Mouse (Mus musculus): ENCODE data around the gene Slc41a1. TPM values are rescaled to one million over a fixed set of nuclear protein-coding genes. Genes with fewer than 3 reads are reported as not detected.

Gene Slc41a1
- total and polyA plus RNA-seq, 2 experiments: 1.5 to 5.8 TPM

DNA sequence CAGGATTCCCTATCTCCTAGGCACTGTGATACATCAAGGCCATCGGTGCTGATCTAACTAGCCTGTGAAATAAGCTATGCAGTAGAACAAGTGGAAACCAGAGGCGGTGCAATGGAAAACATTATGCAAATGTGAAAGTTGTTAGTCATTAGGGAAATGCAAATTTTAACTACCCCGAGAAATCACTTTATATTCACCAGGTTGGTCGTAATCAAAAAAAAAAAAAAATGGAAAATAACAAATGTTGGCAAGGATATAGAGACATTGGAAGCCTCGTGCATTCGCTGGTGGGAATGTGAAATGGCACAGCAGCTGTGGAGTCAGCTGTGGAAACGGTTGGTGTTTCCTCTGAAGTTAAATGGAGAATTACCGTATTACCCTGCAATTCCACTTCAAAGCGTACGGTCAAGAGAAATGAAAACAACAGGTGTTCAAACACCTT lies 6.4 kb upstream of the Slc41a1 start:
- Histone ChIP-seq H3K9ac (ENCODE audit: low read depth, low read length) (no peak overlapping the region), H3K27me3 (ENCODE audit: control insufficient read depth, insufficient read depth, low read length) (no peaks in the 10 kb centered on the region), H3K4me3 (ENCODE audit: insufficient read depth, low read depth, low read length) (no peak overlapping the region), H3K27ac (replicated peaks; ENCODE audit: insufficient read depth, low read depth, low read length) (no peak overlapping the region), H3K36me3 (ENCODE audit: control insufficient read depth, insufficient read depth, low read length) (peaks cover 17% of the 10 kb centered on the region), H3K79me2 (ENCODE audit: control insufficient read depth, insufficient read depth, low read length) (no peaks in the 10 kb centered on the region), H3K4me1 (ENCODE audit: control insufficient read depth, insufficient read depth, low read length) (no peaks in the 10 kb centered on the region)
- 89% methylated on average over 10 of the region's 10 CpGs for WGBS
- no peak for DNase-seq (ENCODE audit: extremely low read depth, low read depth, low spot score)
- TF ChIP-seq CTCF (IDR thresholded peaks at IDR 0.05; ENCODE audit: low read depth, low read length) (no peak), POLR2A (IDR thresholded peaks at IDR 0.05; ENCODE audit: extremely low read depth, insufficient read depth, low read length) (no peak)

DNA sequence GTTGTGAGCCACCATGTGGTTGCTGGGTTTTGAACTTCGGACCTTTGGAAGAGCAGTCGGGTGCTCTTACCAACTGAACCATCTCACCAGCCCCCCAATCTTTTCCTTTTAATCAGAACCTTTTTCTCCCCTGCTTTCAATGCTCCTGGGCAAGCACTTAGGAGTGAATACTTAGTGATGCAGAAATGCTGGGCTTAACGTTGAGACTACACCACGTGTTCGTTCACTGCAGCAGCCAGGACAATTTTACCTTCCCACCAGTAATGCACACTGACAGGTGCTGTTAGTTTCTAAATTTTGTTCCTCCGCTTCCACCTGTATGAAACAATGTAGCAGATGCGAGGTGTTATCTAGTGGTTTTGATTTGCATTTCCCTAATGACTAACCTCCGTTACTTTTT lies 5.0 kb upstream of the Slc41a1 start:
- 86% methylated on average over 8 of the region's 8 CpGs for WGBS
- Histone ChIP-seq H3K4me1 (ENCODE audit: control insufficient read depth, insufficient read depth, low read length) (peaks cover 4% of the 10 kb centered on the region), H3K9ac (ENCODE audit: low read depth, low read length) (no peak overlapping the region), H3K27ac (replicated peaks; ENCODE audit: insufficient read depth, low read depth, low read length) (no peak overlapping the region), H3K4me3 (ENCODE audit: insufficient read depth, low read depth, low read length) (no peak overlapping the region), H3K36me3 (ENCODE audit: control insufficient read depth, insufficient read depth, low read length) (peaks cover 10% of the 10 kb centered on the region), H3K79me2 (ENCODE audit: control insufficient read depth, insufficient read depth, low read length) (no peaks in the 10 kb centered on the region), H3K27me3 (ENCODE audit: control insufficient read depth, insufficient read depth, low read length) (no peaks in the 10 kb centered on the region)
- TF ChIP-seq POLR2A (IDR thresholded peaks at IDR 0.05; ENCODE audit: extremely low read depth, insufficient read depth, low read length): no peak
- no peak for TF ChIP-seq CTCF (IDR thresholded peaks at IDR 0.05; ENCODE audit: low read depth, low read length)
- no peak for DNase-seq (ENCODE audit: extremely low read depth, low read depth, low spot score)

DNA sequence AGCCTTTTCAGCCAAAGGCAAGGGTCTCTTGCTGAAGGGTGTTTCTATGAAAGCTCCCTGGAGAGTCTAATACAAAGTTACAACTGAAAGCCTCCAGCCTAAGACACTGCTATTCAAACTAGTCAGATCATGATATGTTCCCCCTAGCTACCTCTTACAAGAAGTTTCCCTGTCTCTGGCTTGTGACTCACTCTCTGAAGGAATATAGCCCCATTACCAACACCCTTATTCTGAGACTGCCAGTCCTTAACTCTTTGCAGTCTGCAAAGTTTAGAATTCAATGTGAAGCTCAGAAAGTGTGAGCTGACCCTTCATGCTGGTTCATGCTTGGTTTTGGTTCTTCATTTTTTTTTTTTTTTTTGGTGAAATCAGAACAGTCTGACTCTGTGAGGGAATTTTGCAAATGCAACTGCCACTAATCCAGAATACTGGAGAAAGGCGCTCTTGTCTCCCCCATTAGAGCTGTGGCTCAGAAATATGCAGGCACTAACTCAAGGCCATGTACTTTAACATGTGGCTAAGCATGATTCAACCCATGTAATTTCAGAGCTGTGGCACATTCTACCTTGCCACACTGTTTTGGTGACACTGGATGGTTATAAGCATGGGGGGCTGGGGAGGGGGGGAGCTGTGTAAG lies 4.3 kb upstream of the Slc41a1 start:
- peaks cover 6% of the 10 kb centered on the region for H3K36me3 ChIP-seq (ENCODE audit: control insufficient read depth, insufficient read depth, low read length)
- no peaks in the 10 kb centered on the region for H3K79me2 ChIP-seq (ENCODE audit: control insufficient read depth, insufficient read depth, low read length)
- H3K4me3 ChIP-seq (ENCODE audit: insufficient read depth, low read depth, low read length): no peak overlapping the region
- H3K9ac ChIP-seq (ENCODE audit: low read depth, low read length): no peak overlapping the region
- no peak for TF ChIP-seq POLR2A (IDR thresholded peaks at IDR 0.05; ENCODE audit: extremely low read depth, insufficient read depth, low read length)
- no peak for TF ChIP-seq CTCF (IDR thresholded peaks at IDR 0.05; ENCODE audit: low read depth, low read length)
- DNase-seq (ENCODE audit: extremely low read depth, low read depth, low spot score): no peak
- WGBS: 97% methylated on average over 1 of the region's 1 CpGs
- no peak overlapping the region for H3K27ac ChIP-seq (replicated peaks; ENCODE audit: insufficient read depth, low read depth, low read length)
- peaks cover 5% of the 10 kb centered on the region for H3K4me1 ChIP-seq (ENCODE audit: control insufficient read depth, insufficient read depth, low read length)
- no peaks in the 10 kb centered on the region for H3K27me3 ChIP-seq (ENCODE audit: control insufficient read depth, insufficient read depth, low read length)

DNA sequence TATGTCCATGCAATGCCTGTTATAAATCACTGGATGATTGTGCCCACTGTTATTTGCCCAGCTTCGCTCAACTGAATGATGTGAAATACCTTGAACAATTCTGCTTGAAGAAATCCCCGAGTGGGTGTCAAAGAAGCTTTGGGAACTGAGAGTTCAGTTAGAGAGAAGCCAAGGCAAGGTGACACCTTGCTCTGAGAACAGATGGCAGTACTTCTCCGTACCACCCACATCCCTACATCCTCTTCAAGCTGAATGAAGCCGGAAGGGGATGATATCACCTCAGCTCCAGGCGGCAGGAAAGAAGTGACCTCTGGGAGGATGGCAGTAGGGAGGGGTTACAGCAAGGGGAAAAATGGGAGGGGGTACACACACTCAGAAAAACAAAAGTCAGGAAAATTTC lies 3.7 kb upstream of the Slc41a1 start:
- no peak for DNase-seq (ENCODE audit: extremely low read depth, low read depth, low spot score)
- 82% methylated on average over 5 of the region's 5 CpGs for WGBS
- TF ChIP-seq CTCF (IDR thresholded peaks at IDR 0.05; ENCODE audit: low read depth, low read length) (no peak), POLR2A (IDR thresholded peaks at IDR 0.05; ENCODE audit: extremely low read depth, insufficient read depth, low read length) (no peak)

DNA sequence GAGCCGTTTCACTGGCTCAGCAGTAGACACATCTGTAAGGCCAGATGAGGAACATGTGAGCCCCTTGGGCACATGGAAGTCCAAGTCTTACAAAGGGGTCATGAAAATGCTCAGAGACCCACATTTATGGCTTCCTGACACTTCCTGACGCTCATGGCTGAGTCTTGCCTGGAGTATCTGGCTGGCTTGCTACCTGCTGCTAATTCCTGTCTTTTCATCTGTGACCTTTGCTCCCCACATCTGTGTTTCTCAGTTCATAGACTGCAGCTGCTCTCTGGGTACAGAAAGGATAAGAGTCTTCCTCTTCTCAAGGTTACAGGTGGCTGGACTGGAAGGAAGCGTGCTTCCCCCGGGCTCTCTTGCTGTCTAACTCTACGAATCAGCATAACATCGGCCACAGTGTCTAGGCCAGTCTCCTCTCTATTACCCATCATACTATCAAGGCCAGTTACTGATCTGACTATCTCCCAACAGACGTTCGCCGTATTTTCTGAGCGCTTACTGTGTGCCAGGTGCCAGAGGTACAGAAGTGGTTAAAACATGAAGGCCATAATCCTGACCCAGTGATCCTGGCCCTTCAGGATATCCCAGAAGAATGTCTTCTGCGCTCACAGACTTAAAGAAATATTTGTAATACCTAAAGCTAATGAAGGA lies 2.6 kb upstream of the Slc41a1 start:
- Histone ChIP-seq H3K79me2 (ENCODE audit: control insufficient read depth, insufficient read depth, low read length) (no peaks in the 10 kb centered on the region), H3K4me3 (ENCODE audit: insufficient read depth, low read depth, low read length) (no peak overlapping the region), H3K27me3 (ENCODE audit: control insufficient read depth, insufficient read depth, low read length) (no peaks in the 10 kb centered on the region), H3K27ac (replicated peaks; ENCODE audit: insufficient read depth, low read depth, low read length) (no peak overlapping the region), H3K36me3 (ENCODE audit: control insufficient read depth, insufficient read depth, low read length) (peaks cover 4% of the 10 kb centered on the region), H3K4me1 (ENCODE audit: control insufficient read depth, insufficient read depth, low read length) (peaks cover 11% of the 10 kb centered on the region), H3K9ac (ENCODE audit: low read depth, low read length) (no peak overlapping the region)
- TF ChIP-seq POLR2A (IDR thresholded peaks at IDR 0.05; ENCODE audit: extremely low read depth, insufficient read depth, low read length) (no peak), CTCF (IDR thresholded peaks at IDR 0.05; ENCODE audit: low read depth, low read length) (no peak)
- peak; percentile 53 for DNase-seq (ENCODE audit: extremely low read depth, low read depth, low spot score)
- 86% methylated on average over 11 of the region's 11 CpGs for WGBS

More for the DNA sequence above, 3.7 kb upstream of the Slc41a1 start:
- H3K9ac ChIP-seq (ENCODE audit: low read depth, low read length): no peak overlapping the region
- no peaks in the 10 kb centered on the region for H3K27me3 ChIP-seq (ENCODE audit: control insufficient read depth, insufficient read depth, low read length)
- H3K4me1 ChIP-seq (ENCODE audit: control insufficient read depth, insufficient read depth, low read length): peaks cover 8% of the 10 kb centered on the region
- H3K36me3 ChIP-seq (ENCODE audit: control insufficient read depth, insufficient read depth, low read length): peaks cover 6% of the 10 kb centered on the region
- no peak overlapping the region for H3K4me3 ChIP-seq (ENCODE audit: insufficient read depth, low read depth, low read length)
- H3K79me2 ChIP-seq (ENCODE audit: control insufficient read depth, insufficient read depth, low read length): no peaks in the 10 kb centered on the region
- no peak overlapping the region for H3K27ac ChIP-seq (replicated peaks; ENCODE audit: insufficient read depth, low read depth, low read length)

DNA sequence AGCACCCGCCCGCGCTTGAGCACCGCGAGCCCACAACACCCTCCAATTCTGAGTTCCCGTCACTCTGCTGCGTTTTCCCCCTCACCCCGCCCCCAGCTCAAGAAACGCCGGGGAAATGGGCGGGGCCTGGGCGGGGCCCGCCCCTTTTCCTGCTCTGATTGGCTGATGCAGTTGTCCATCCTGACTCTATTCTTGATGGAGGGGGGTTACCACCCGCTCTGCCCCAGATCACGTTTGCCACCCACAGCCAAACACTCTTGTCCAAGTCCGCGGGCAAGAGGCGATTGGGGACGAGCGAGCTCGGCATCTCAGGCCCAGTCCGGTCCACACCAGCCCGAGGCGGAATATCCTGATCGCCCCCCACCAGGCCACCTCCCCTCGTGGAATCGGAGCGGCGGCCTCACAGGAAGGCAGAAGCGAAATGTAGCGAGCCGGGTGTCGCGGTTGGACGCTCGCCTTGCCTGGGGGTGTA lies 530 bp downstream of the Slc41a1 start:
- DNase-seq (ENCODE audit: extremely low read depth, low read depth, low spot score): peak; percentile 89
- no peaks in the 10 kb centered on the region for H3K27me3 ChIP-seq (ENCODE audit: control insufficient read depth, insufficient read depth, low read length)
- H3K4me3 ChIP-seq (ENCODE audit: insufficient read depth, low read depth, low read length): peak overlapping the region; percentile 80
- H3K9ac ChIP-seq (ENCODE audit: low read depth, low read length): peak overlapping the region; percentile 89
- H3K79me2 ChIP-seq (ENCODE audit: control insufficient read depth, insufficient read depth, low read length): no peaks in the 10 kb centered on the region
- H3K36me3 ChIP-seq (ENCODE audit: control insufficient read depth, insufficient read depth, low read length): no peaks in the 10 kb centered on the region
- peaks cover 11% of the 10 kb centered on the region for H3K4me1 ChIP-seq (ENCODE audit: control insufficient read depth, insufficient read depth, low read length)
- peak overlapping the region; percentile 62 for H3K27ac ChIP-seq (replicated peaks; ENCODE audit: insufficient read depth, low read depth, low read length)
- under 1% methylated on average over 36 of the region's 36 CpGs for WGBS
- TF ChIP-seq CTCF (IDR thresholded peaks at IDR 0.05; ENCODE audit: low read depth, low read length) (no peak), POLR2A (IDR thresholded peaks at IDR 0.05; ENCODE audit: extremely low read depth, insufficient read depth, low read length) (peak; percentile 76; the same call in 1 of the 2 replicates)

All from liver, adult 2 months (tissue).